Mouse (Mus musculus): Measurements from ENCODE around the gene Milr1.

DNA sequence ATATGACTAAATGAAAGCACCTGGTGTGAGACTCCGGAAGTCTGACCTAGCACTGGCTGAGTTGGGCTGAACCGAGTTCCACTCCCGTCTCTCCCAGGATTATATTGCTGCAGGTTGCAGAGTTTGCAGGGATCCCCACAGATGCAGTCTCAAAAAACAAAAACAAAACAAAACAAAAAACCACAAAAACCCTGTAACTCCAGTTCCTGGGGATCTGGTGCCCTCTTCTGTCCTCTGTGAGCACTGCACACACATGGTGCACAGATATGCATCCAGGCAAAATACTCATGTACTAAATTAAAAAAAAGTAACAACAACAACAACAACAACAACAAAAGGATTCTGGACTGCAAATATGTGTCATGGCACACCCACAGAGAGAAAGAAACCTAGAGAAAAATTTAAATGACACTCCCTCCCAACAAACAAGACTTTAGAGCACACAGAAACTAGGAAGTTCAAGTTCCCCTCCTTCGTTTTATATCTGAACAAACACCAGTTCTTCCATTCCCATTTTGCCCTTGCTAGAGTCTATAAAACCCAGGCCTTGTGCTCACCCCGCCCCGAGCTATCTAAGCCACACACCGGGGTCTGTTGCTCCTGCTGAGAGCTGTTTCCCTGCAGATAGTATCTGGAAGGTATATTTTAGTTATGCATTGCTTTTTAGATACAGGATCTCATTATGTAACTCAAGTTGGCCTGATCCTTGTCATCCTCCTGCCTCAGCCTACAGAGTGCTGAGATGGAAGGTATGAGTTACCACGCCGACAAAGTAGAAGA, 19.4 kb downstream of the Milr1 start:
- peak; percentile 45 for TF ChIP-seq CTCF (IDR thresholded peaks at IDR 0.05; ENCODE audit: insufficient read depth, low read length)
- TF ChIP-seq POLR2A (IDR thresholded peaks at IDR 0.05; ENCODE audit: borderline replicate concordance, extremely low read depth, low read depth, low read length) = no peak

Data from lung, adult 2 months (tissue).